Mouse (Mus musculus): ENCODE data around the gene Ctcfl.

DNA sequence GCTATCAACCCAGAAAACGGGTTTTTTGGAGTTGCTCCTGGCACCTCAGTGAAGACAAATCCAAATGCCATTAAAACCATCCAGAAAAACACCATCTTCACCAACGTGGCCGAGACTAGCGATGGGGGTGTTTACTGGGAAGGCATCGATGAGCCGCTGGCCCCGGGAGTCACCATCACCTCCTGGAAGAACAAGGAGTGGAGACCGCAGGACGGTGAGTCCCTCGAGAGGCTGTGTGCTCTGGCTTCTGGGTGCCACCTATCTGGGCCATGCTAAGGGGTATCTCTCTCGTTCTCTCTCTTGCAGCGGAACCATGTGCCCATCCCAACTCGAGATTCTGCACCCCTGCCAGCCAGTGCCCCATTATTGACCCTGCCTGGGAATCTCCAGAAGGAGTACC lies 37.6 kb upstream of the Ctcfl start:
- no peak for TF ChIP-seq CTCF (IDR thresholded peaks at IDR 0.05; ENCODE audit: control insufficient read depth, insufficient read depth, insufficient replicate concordance, low read depth, low read length)
- TF ChIP-seq POLR2A (IDR thresholded peaks at IDR 0.05; ENCODE audit: control insufficient read depth, low read depth, low read length) = no peak

Data from testis, adult 2 months (tissue).